Mouse (Mus musculus) heart, embryonic 13.5 days (tissue): ENCODE measurements around the gene Clpb. TPM values are rescaled to one million over a fixed set of nuclear protein-coding genes. Genes with fewer than 3 reads are reported as not detected.

Source experiments
- ATAC-seq: fragments of 200-750 bp; cut with Nextera tagmentation; 2 replicates; pipeline ENCODE4 v1.8.0; 2017; ENCODE audit warnings: moderate TSS enrichment; ENCODE audit not compliant: insufficient number of reproducible peaks, low FRiP score, low TSS enrichment; ENCODE audit errors: extremely low read depth
- H3K27ac ChIP-seq: fragments of 300-500 bp; sonication (generic); replicated peaks from 2 replicates; pipeline ENCODE4 v1.5.1; 2015; ENCODE audit warnings: moderate library complexity, mild to moderate bottlenecking, inconsistent platforms
- H3K27me3 ChIP-seq: fragments of 300-500 bp; sonication (generic); replicated peaks from 2 replicates; pipeline ENCODE4 v1.6.1; 2015; ENCODE audit warnings: mild to moderate bottlenecking, inconsistent platforms
- H3K36me3 ChIP-seq: fragments of 300-500 bp; sonication (generic); 2 replicates; pipeline ENCODE4 v1.6.1; 2015; ENCODE audit warnings: mild to moderate bottlenecking, inconsistent platforms
- H3K4me1 ChIP-seq: fragments of 300-500 bp; sonication (generic); 2 replicates; pipeline ENCODE4 v1.6.1; 2015; ENCODE audit warnings: inconsistent platforms
- H3K4me2 ChIP-seq: fragments of 300-500 bp; sonication (generic); 2 replicates; pipeline ENCODE4 v1.6.1; 2015; ENCODE audit warnings: inconsistent platforms, mild to moderate bottlenecking, moderate library complexity
- H3K4me3 ChIP-seq: fragments of 300-500 bp; sonication (generic); 2 replicates; pipeline ENCODE4 v1.5.1; 2015; ENCODE audit warnings: moderate library complexity, mild to moderate bottlenecking, inconsistent platforms
- H3K9ac ChIP-seq: fragments of 300-500 bp; sonication (generic); 2 replicates; pipeline ENCODE4 v1.6.1; 2015; ENCODE audit warnings: inconsistent platforms, mild to moderate bottlenecking, moderate library complexity
- H3K9me3 ChIP-seq: fragments of 300-500 bp; sonication (generic); 2 replicates; pipeline ENCODE4 v1.6.1; 2016; ENCODE audit warnings: inconsistent platforms
- WGBS: fragments of 180-500 bp; shearing (Covaris S2); methylation state at CpG from one replicate; pipeline ENCODE4 v1.1.7; 2015; ENCODE audit warnings: mixed read lengths; 5-methylcytosine and 5-hydroxymethylcytosine counted together
- polyA plus RNA-seq: library from polyadenylated mRNA; unstranded; fragments of >200 nt; fragmentation: Nextera tagmentation; extraction: Ambion mirVana; gene quantifications from 2 replicates; pipeline ENCODE4 v1.2.1, GENCODE M21; 2015

Clpb gene
- polyA plus RNA-seq, 1 experiment from 2014 or later: 47.0 TPM

DNA sequence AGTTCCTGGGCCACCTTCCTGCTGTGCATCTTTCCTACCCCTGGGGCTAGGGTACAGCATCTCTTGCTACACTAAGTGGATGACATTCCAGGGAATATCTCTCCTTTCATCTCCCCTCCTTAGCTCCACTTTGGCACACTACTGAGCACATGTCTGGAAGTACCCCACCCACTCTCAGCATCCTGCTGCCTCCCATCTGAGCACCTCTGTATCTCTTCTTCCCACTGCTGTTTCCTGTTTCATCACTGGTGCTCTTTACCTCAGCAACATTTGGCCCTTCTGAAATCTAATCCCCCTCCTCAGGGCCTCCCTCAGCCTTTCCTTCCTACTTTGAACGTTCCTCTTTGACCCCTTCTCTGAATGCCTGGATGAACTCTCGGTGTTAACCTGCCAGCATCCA lies 63.5 kb downstream of the Clpb start:
- no peak overlapping the region for H3K9ac ChIP-seq
- H3K36me3 ChIP-seq: peaks cover 6% of the 10 kb centered on the region; the same call in 1 of the 2 replicates
- ATAC-seq: no peak
- H3K9me3 ChIP-seq: no peaks in the 10 kb centered on the region
- H3K4me1 ChIP-seq: peaks cover 12% of the 10 kb centered on the region
- no peaks in the 10 kb centered on the region for H3K27me3 ChIP-seq
- 45% methylated on average over 2 of the region's 2 CpGs for WGBS
- no peak overlapping the region for H3K4me3 ChIP-seq
- no peak overlapping the region for H3K4me2 ChIP-seq
- H3K27ac ChIP-seq: no peak overlapping the region

GRCm38 (mm10) chr7:101732096-101732495 lies 68.7 kb downstream of the Clpb start:
- Histone ChIP-seq H3K36me3 (0 out of 2 replicates have a peak, but pooled peaks cover 3% of the 10 kb centered on the region), H3K27ac (no peak overlapping the region), H3K4me2 (no peak overlapping the region), H3K4me1 (no peaks in the 10 kb centered on the region), H3K9me3 (no peaks in the 10 kb centered on the region), H3K9ac (no peak overlapping the region), H3K4me3 (no peak overlapping the region), H3K27me3 (no peaks in the 10 kb centered on the region)
- no peak for ATAC-seq
- WGBS: 63% methylated on average over 1 of the region's 1 CpGs

DNA sequence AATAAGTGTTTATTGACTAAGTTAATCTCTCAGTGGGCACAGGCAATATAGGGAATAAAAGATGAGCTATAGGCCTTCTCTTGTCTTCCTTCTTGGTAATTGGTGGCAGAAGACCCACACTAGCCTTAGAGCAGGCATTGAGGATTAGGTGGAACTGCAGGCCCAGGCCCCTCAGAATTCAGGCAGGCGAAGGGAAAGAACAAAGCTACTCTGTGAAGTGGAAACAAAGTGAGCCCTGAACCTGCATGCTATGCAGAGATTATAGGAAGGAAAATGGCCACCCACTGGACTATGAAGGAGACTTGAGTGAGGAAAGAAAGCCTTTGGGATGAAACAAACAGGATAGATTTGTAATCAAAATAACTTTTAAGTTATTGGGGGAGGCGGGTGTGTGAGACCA lies 69.6 kb downstream of the Clpb start:
- H3K27me3 ChIP-seq: no peaks in the 10 kb centered on the region
- no peaks in the 10 kb centered on the region for H3K9me3 ChIP-seq
- H3K9ac ChIP-seq: no peak overlapping the region
- ATAC-seq: no peak
- no peak overlapping the region for H3K27ac ChIP-seq
- no peaks in the 10 kb centered on the region for H3K36me3 ChIP-seq
- no peak overlapping the region for H3K4me2 ChIP-seq
- H3K4me1 ChIP-seq: no peaks in the 10 kb centered on the region
- 89% methylated on average over 2 of the region's 2 CpGs for whole genome bisulfite sequencing
- H3K4me3 ChIP-seq: no peak overlapping the region

DNA sequence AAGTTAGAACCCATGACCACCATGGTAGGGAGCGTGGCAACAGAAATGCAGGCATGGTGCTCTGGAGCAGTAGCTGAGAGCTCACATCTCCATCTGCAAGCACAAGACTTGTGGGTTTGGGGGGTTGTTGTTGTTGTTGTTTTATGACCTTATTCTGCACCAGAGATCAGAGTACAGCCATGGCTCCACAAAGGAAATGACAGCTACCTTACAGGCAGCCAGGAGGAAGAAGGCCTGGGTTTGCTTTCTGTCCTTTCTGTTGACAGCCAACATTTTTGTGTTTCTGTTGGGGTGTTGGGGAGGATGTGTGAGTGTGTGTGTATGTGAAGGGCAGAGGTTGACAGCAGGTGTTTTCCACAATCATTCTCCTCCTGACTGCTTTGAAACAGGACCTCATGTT lies 71.9 kb downstream of the Clpb start:
- H3K4me2 ChIP-seq: no peak overlapping the region
- no peaks in the 10 kb centered on the region for H3K36me3 ChIP-seq
- H3K9ac ChIP-seq: no peak overlapping the region
- no peak overlapping the region for H3K27ac ChIP-seq
- no peaks in the 10 kb centered on the region for H3K27me3 ChIP-seq
- no peak for ATAC-seq
- no peak overlapping the region for H3K4me3 ChIP-seq
- WGBS: 97% methylated on average over 1 of the region's 1 CpGs
- no peaks in the 10 kb centered on the region for H3K9me3 ChIP-seq
- peaks cover 11% of the 10 kb centered on the region for H3K4me1 ChIP-seq

GRCm38 (mm10) chr7:101737735-101738134 lies 74.3 kb downstream of the Clpb start:
- no peak overlapping the region for H3K9ac ChIP-seq
- 58% methylated on average over 3 of the region's 3 CpGs for WGBS
- no peak for ATAC-seq

GRCm38 (mm10) chr7:101739602-101740001 lies 76.2 kb downstream of the Clpb start:
- Histone ChIP-seq H3K4me2 (no peak overlapping the region), H3K9me3 (no peaks in the 10 kb centered on the region), H3K36me3 (no peaks in the 10 kb centered on the region), H3K27ac (peak overlapping the region; percentile 28; the same call in 1 of the 2 replicates), H3K27me3 (no peaks in the 10 kb centered on the region), H3K9ac (no peak overlapping the region; the same call in 1 of the 2 replicates), H3K4me1 (peaks cover 23% of the 10 kb centered on the region), H3K4me3 (no peak overlapping the region)
- WGBS: 40% methylated on average over 1 of the region's 1 CpGs
- ATAC-seq: no peak

More at GRCm38 (mm10) chr7:101737735-101738134, 74.3 kb downstream of the Clpb start:
- peaks cover 12% of the 10 kb centered on the region for H3K4me1 ChIP-seq
- no peaks in the 10 kb centered on the region for H3K36me3 ChIP-seq
- H3K9me3 ChIP-seq: no peaks in the 10 kb centered on the region
- H3K4me3 ChIP-seq: no peak overlapping the region
- no peaks in the 10 kb centered on the region for H3K27me3 ChIP-seq
- no peak overlapping the region for H3K27ac ChIP-seq
- no peak overlapping the region for H3K4me2 ChIP-seq

GRCm38 (mm10) chr7:101743487-101743886 lies 80.1 kb downstream of the Clpb start:
- no peak for ATAC-seq
- Histone ChIP-seq H3K4me2 (no peak overlapping the region), H3K36me3 (no peaks in the 10 kb centered on the region), H3K4me3 (no peak overlapping the region), H3K27me3 (no peaks in the 10 kb centered on the region), H3K27ac (no peak overlapping the region), H3K9me3 (no peaks in the 10 kb centered on the region), H3K4me1 (peaks cover 34% of the 10 kb centered on the region), H3K9ac (no peak overlapping the region)
- 67% methylated on average over 4 of the region's 4 CpGs for WGBS

DNA sequence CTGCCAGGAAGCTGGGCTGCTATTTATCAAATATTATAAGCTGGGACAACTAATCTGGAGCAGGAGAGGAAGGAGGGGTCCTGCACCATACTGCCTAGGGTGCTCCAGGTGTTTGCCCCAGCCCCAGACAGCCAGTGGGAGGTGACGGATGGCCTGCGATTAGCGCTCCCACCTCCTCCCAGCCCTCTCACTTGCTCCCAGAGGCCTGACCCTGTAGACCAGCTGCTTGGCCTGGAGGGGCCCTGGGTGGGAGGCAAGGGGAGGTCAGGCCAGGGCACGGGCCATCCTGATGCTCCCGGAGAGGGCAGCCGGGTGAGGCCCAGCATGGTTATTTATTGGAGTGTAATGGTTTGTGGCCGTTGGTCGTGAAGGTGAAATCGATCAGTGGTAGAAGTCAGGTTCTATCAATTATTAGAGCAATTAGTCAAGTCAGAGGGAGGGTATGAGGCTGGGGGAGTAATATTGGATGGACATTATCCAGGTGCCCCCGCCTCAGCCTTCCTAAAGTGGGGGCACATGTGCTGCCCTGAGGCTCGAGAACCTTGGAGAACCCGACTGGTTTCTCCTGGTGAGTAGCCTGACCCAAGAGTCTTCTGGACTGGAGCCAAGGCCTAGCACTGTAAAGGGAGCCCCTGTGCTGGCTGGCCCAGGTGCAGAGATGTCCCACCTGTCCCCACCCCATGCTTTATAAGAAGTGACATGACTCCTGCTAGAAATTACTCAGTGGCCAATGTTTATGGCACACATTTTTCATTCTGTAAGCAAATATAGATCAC lies 83.3 kb downstream of the Clpb start:
- ATAC-seq: no peak
- H3K4me2 ChIP-seq: no peak overlapping the region
- no peak overlapping the region for H3K4me3 ChIP-seq
- no peak overlapping the region for H3K27ac ChIP-seq
- H3K27me3 ChIP-seq: no peaks in the 10 kb centered on the region
- WGBS: 73% methylated on average over 12 of the region's 12 CpGs
- H3K9ac ChIP-seq: no peak overlapping the region
- peaks cover 7% of the 10 kb centered on the region; the same call in 1 of the 2 replicates for H3K36me3 ChIP-seq
- no peaks in the 10 kb centered on the region for H3K9me3 ChIP-seq
- H3K4me1 ChIP-seq: peaks cover 28% of the 10 kb centered on the region

- no peak overlapping the region for H3K4me2 ChIP-seq
- no peak overlapping the region for H3K27ac ChIP-seq
- H3K36me3 ChIP-seq: peaks cover 22% of the 10 kb centered on the region
- 66% methylated on average over 2 of the region's 2 CpGs for WGBS
- H3K4me1 ChIP-seq: peaks cover 13% of the 10 kb centered on the region
- no peak overlapping the region for H3K9ac ChIP-seq
- no peak for ATAC-seq
- no peak overlapping the region for H3K4me3 ChIP-seq
- H3K27me3 ChIP-seq: no peaks in the 10 kb centered on the region
- H3K9me3 ChIP-seq: no peaks in the 10 kb centered on the region
Measured at GRCm38 (mm10) chr7:101750268-101750667, 86.8 kb downstream of the Clpb start.

GRCm38 (mm10) chr7:101752346-101752745 lies 88.9 kb downstream of the Clpb start:
- H3K9ac ChIP-seq: no peak overlapping the region
- H3K27me3 ChIP-seq: no peaks in the 10 kb centered on the region
- H3K4me3 ChIP-seq: no peak overlapping the region
- H3K4me2 ChIP-seq: no peak overlapping the region
- H3K9me3 ChIP-seq: no peaks in the 10 kb centered on the region
- no peak overlapping the region for H3K27ac ChIP-seq
- peaks cover 13% of the 10 kb centered on the region for H3K4me1 ChIP-seq
- ATAC-seq: no peak
- 89% methylated on average over 3 of the region's 3 CpGs for WGBS
- H3K36me3 ChIP-seq: peaks cover 22% of the 10 kb centered on the region

- peaks cover 6% of the 10 kb centered on the region for H3K4me1 ChIP-seq
- no peak overlapping the region for H3K9ac ChIP-seq
- H3K9me3 ChIP-seq: no peaks in the 10 kb centered on the region
- ATAC-seq: no peak
- H3K27ac ChIP-seq: no peak overlapping the region
- no peak overlapping the region for H3K4me2 ChIP-seq
- H3K27me3 ChIP-seq: no peaks in the 10 kb centered on the region
- 89% methylated on average over 5 of the region's 5 CpGs for WGBS
- peaks cover 22% of the 10 kb centered on the region for H3K36me3 ChIP-seq
- H3K4me3 ChIP-seq: no peak overlapping the region
Measured at GRCm38 (mm10) chr7:101753492-101753891, 90.1 kb downstream of the Clpb start.

DNA sequence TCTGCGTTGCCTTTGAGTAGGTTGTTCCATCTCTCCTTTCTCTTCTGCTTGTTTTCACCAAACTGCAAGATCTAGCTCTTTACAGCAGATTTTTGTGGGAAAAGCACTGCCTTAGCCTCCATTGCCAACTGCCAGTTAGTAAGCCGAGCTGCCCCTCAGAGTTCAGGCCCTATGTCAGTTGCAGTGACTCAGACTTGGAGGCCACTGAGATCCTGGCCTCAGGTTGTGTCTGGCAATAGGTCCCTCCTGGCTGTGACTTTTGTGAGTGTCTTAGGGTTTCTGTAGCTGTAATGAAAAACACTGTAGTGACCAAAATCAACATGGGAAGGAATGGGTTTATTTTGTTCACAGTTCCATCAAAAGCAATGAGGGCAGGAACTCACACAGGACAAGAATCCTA lies 91.0 kb downstream of the Clpb start:
- Histone ChIP-seq H3K4me2 (no peak overlapping the region), H3K36me3 (peaks cover 22% of the 10 kb centered on the region), H3K4me3 (no peak overlapping the region), H3K27ac (no peak overlapping the region), H3K4me1 (no peaks in the 10 kb centered on the region), H3K9ac (no peak overlapping the region), H3K9me3 (no peaks in the 10 kb centered on the region), H3K27me3 (no peaks in the 10 kb centered on the region)
- no peak for ATAC-seq
- WGBS: 79% methylated on average over 2 of the region's 2 CpGs
